Mouse (Mus musculus): Measurements from ENCODE around the gene Dennd5b. TPM values are rescaled to one million over a fixed set of nuclear protein-coding genes. Genes with fewer than 3 reads are reported as not detected.

The Dennd5b gene
- total and polyA plus RNA-seq, 2 experiments: 14.8 to 94.7 TPM

DNA sequence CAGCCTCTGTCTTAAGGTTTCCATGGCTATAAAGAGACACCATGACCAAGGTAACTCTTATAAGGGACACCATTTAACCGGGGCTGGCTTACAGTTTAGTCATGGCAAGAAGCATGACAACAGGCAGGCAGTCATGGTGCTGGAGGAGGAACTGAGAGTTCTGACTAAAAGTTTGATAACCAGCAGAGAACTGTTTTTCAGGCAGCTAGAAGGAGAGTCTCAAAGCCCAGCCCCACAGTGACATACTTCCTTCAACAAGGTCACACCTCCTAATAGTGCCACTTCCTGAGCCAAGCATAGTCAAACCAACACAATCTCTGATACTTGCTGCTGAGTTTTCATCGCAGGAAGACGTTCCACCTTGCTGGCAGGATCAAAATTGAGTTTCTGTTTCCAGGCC, 37.5 kb upstream of the Dennd5b start:
- TF ChIP-seq CTCF (IDR thresholded peaks at IDR 0.05; ENCODE audit: low read depth, low read length) (no peak), POLR2A (IDR thresholded peaks at IDR 0.05; ENCODE audit: extremely low read depth, insufficient read depth, low read length) (no peak)
- 77% methylated on average over 3 of the region's 3 CpGs for WGBS
- Histone ChIP-seq H3K4me3 (ENCODE audit: insufficient read depth, low read depth, low read length) (no peak overlapping the region), H3K9ac (ENCODE audit: low read depth, low read length) (no peak overlapping the region), H3K79me2 (ENCODE audit: control insufficient read depth, insufficient read depth, low read length) (peaks cover 3% of the 10 kb centered on the region; the same call in 1 of the 2 replicates), H3K27me3 (ENCODE audit: control insufficient read depth, insufficient read depth, low read length) (no peaks in the 10 kb centered on the region), H3K4me1 (ENCODE audit: control insufficient read depth, insufficient read depth, low read length) (peaks cover 37% of the 10 kb centered on the region), H3K27ac (replicated peaks; ENCODE audit: insufficient read depth, low read depth, low read length) (peak overlapping the region; percentile 99), H3K36me3 (ENCODE audit: control insufficient read depth, insufficient read depth, low read length) (peaks cover 3% of the 10 kb centered on the region)
- no peak for DNase-seq (ENCODE audit: extremely low read depth, low read depth, low spot score)

DNA sequence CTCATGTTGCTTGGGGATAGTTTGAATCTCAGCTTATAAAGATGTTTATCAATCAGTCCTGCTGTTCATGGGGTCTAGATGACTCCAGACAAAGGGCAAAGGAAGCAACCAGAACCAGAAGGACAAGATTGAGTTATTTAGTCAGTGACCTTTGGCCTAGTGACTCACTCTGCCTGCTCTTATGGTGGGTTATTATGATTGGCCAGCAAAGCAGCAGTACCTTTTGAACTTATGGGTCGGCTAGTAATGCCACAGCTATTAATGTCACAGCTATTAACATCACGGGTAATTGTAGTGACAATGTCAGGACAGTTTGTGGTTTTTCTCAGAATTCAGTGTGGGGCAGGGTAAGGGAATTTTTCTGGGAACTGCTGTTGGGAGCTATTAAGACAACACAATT, 36.5 kb upstream of the Dennd5b start:
- Histone ChIP-seq H3K4me1 (ENCODE audit: control insufficient read depth, insufficient read depth, low read length) (peaks cover 40% of the 10 kb centered on the region), H3K4me3 (ENCODE audit: insufficient read depth, low read depth, low read length) (no peak overlapping the region), H3K27me3 (ENCODE audit: control insufficient read depth, insufficient read depth, low read length) (no peaks in the 10 kb centered on the region), H3K79me2 (ENCODE audit: control insufficient read depth, insufficient read depth, low read length) (0 out of 2 replicates have a peak, but pooled peaks cover 1% of the 10 kb centered on the region), H3K36me3 (ENCODE audit: control insufficient read depth, insufficient read depth, low read length) (0 out of 2 replicates have a peak, but pooled peaks cover 2% of the 10 kb centered on the region), H3K27ac (replicated peaks; ENCODE audit: insufficient read depth, low read depth, low read length) (peak overlapping the region; percentile 99), H3K9ac (ENCODE audit: low read depth, low read length) (no peak overlapping the region; the same call in 1 of the 2 replicates)
- peak; percentile 68 for DNase-seq (ENCODE audit: extremely low read depth, low read depth, low spot score)
- TF ChIP-seq POLR2A (IDR thresholded peaks at IDR 0.05; ENCODE audit: extremely low read depth, insufficient read depth, low read length) (no peak), CTCF (IDR thresholded peaks at IDR 0.05; ENCODE audit: low read depth, low read length) (no peak)
- WGBS: 25% methylated on average over 2 of the region's 2 CpGs

DNA sequence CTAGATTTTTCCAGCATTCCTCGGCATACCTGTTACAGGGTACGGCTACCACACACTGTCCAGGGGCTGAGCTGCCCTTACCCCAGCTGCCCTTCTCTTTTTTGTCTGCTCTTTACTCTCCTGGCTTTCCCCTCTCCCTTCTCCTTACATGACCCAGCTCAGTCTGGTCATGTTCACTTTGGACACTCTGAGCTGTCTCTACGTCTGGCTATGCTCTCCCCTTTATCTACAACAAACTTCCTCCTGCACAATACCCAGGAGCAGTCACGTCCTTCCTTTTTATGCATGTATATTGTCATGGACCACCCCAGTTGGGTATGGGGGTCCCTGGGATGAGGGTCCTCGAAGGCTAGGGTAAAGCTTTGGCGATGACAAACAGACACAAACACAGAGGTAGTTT, 34.2 kb upstream of the Dennd5b start:
- Histone ChIP-seq H3K79me2 (ENCODE audit: control insufficient read depth, insufficient read depth, low read length) (no peaks in the 10 kb centered on the region), H3K27me3 (ENCODE audit: control insufficient read depth, insufficient read depth, low read length) (no peaks in the 10 kb centered on the region), H3K27ac (replicated peaks; ENCODE audit: insufficient read depth, low read depth, low read length) (peak overlapping the region; percentile 98), H3K9ac (ENCODE audit: low read depth, low read length) (peak overlapping the region; percentile 55; the same call in 1 of the 2 replicates), H3K4me1 (ENCODE audit: control insufficient read depth, insufficient read depth, low read length) (peaks cover 39% of the 10 kb centered on the region), H3K36me3 (ENCODE audit: control insufficient read depth, insufficient read depth, low read length) (no peaks in the 10 kb centered on the region), H3K4me3 (ENCODE audit: insufficient read depth, low read depth, low read length) (no peak overlapping the region)
- TF ChIP-seq POLR2A (IDR thresholded peaks at IDR 0.05; ENCODE audit: extremely low read depth, insufficient read depth, low read length): no peak
- TF ChIP-seq CTCF (IDR thresholded peaks at IDR 0.05; ENCODE audit: low read depth, low read length): no peak
- WGBS: 66% methylated on average over 6 of the region's 6 CpGs
- peak; percentile 18 for DNase-seq (ENCODE audit: extremely low read depth, low read depth, low spot score)

- peak overlapping the region; percentile 86 for H3K27ac ChIP-seq (replicated peaks; ENCODE audit: insufficient read depth, low read depth, low read length)
- WGBS: 18% methylated on average over 5 of the region's 5 CpGs
- H3K36me3 ChIP-seq (ENCODE audit: control insufficient read depth, insufficient read depth, low read length): no peaks in the 10 kb centered on the region
- H3K9ac ChIP-seq (ENCODE audit: low read depth, low read length): peak overlapping the region; percentile 63; the same call in 1 of the 2 replicates
- H3K79me2 ChIP-seq (ENCODE audit: control insufficient read depth, insufficient read depth, low read length): no peaks in the 10 kb centered on the region
- no peaks in the 10 kb centered on the region for H3K27me3 ChIP-seq (ENCODE audit: control insufficient read depth, insufficient read depth, low read length)
- H3K4me3 ChIP-seq (ENCODE audit: insufficient read depth, low read depth, low read length): no peak overlapping the region
- peaks cover 38% of the 10 kb centered on the region for H3K4me1 ChIP-seq (ENCODE audit: control insufficient read depth, insufficient read depth, low read length)
- TF ChIP-seq CTCF (IDR thresholded peaks at IDR 0.05; ENCODE audit: low read depth, low read length): no peak
- TF ChIP-seq POLR2A (IDR thresholded peaks at IDR 0.05; ENCODE audit: extremely low read depth, insufficient read depth, low read length): no peak
- DNase-seq (ENCODE audit: extremely low read depth, low read depth, low spot score): peak; percentile 95
Observed at GRCm38 (mm10) chr6:149134391-149135150, 33.1 kb upstream of the Dennd5b start.

DNA sequence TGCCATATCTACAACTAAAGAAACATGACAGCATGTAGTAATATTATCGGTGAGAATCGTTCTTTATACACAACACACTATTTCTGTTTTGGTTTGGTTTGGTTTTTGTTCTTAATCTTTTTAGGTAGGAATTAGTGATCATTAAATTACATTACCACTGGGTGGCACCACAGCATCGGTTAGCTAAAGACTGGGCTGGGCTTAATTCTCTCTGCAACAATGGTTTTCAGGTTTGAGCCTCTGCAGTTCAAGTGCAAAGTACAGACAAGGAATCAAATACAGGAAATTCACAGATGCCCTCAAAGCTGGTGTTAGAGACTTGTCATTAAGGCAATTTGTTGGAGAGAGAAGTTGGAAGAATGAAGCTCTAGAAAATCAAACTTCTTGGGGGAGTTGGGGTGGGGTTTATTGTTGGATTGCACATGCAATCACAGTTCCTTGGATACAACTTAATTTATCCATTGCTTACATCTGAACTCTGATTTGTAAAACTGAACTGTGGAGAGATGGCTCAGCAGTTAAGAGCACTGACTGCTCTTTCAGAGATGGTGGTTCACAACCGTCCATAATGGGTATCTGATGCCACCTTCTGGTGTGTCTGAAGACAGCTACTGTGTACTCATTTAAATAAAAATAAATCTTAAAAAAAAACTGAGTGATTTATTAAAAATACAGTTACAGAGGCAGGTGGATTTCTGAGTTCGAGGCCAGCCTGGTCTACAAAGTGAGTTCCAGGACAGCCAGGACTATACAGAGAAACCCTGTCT, 31.0 kb upstream of the Dennd5b start:
- TF ChIP-seq POLR2A (IDR thresholded peaks at IDR 0.05; ENCODE audit: extremely low read depth, insufficient read depth, low read length) (no peak), CTCF (IDR thresholded peaks at IDR 0.05; ENCODE audit: low read depth, low read length) (peak; percentile 50)
- Histone ChIP-seq H3K27ac (replicated peaks; ENCODE audit: insufficient read depth, low read depth, low read length) (no peak overlapping the region), H3K36me3 (ENCODE audit: control insufficient read depth, insufficient read depth, low read length) (no peaks in the 10 kb centered on the region), H3K27me3 (ENCODE audit: control insufficient read depth, insufficient read depth, low read length) (no peaks in the 10 kb centered on the region), H3K79me2 (ENCODE audit: control insufficient read depth, insufficient read depth, low read length) (no peaks in the 10 kb centered on the region), H3K9ac (ENCODE audit: low read depth, low read length) (no peak overlapping the region), H3K4me1 (ENCODE audit: control insufficient read depth, insufficient read depth, low read length) (peaks cover 26% of the 10 kb centered on the region), H3K4me3 (ENCODE audit: insufficient read depth, low read depth, low read length) (no peak overlapping the region)
- WGBS: 37% methylated on average over 5 of the region's 5 CpGs
- peak; percentile 86 for DNase-seq (ENCODE audit: extremely low read depth, low read depth, low spot score)
